Mouse (Mus musculus): ENCODE data around the gene Gcc1. TPM values are rescaled to one million over a fixed set of nuclear protein-coding genes. Genes with fewer than 3 reads are reported as not detected.
A peak's percentile ranks its signal among the peaks of the same experiment; 100 is the strongest.

The Gcc1 gene
- polyA plus RNA-seq, 1 experiment from 2014 or later: 7.8 TPM

DNA sequence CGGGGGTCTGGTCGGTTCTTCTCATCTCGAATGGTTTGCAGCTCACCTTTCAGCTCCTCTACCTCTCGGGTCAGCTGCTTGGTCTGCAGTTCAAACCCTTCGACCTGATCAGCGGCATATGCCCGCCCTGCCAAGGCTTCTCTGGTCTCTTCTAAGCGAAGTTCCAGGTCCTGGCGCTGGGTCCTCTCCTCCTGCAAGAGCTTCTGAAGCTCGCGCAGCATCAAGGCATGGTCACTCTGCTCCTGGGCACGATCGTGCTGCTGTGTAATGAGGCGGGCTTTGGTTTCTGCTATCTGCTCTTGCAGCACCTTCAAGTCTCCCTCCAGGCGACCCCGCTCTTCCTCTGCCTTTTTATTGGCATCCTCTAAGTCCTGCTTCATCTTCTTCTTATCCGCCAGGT is 7.8 kb downstream of the Gcc1 start:
- peak overlapping the region; percentile 81; the same call in 1 of the 2 replicates for H3K9ac ChIP-seq (replicated peaks; ENCODE audit: low read depth)
- peaks cover 14% of the 10 kb centered on the region; the same call in 1 of the 2 replicates for H3K36me3 ChIP-seq (ENCODE audit: insufficient read depth, low read length)
- no peak for TF ChIP-seq EP300 (IDR thresholded peaks at IDR 0.05)
- no peak for TF ChIP-seq CTCF (IDR thresholded peaks at IDR 0.05)
- H3K27ac ChIP-seq (ENCODE audit: low read length): no peak overlapping the region
- WGBS: 74% methylated on average over 17 of the region's 17 CpGs
- H3K27me3 ChIP-seq (replicated peaks; ENCODE audit: insufficient read depth, low read length): no peaks in the 10 kb centered on the region
- DNase-seq (ENCODE audit: low spot score) (no peak), ATAC-seq (no peak)
- H3K4me3 ChIP-seq (ENCODE audit: low read depth, low read length): peak overlapping the region; percentile 74
- H3K9me3 ChIP-seq (ENCODE audit: low read length): no peaks in the 10 kb centered on the region
- H3K4me2 ChIP-seq (replicated peaks; ENCODE audit: low read depth, low read length): peak overlapping the region; percentile 94
- H3K4me1 ChIP-seq (ENCODE audit: insufficient read depth, low read depth, low read length): peaks cover 19% of the 10 kb centered on the region; the same call in 1 of the 2 replicates

GRCm38 (mm10) chr6:28419673-28420072 is 8.5 kb downstream of the Gcc1 start:
- no peaks in the 10 kb centered on the region for H3K27me3 ChIP-seq (replicated peaks; ENCODE audit: insufficient read depth, low read length)
- H3K4me3 ChIP-seq (ENCODE audit: low read depth, low read length): no peak overlapping the region
- H3K36me3 ChIP-seq (ENCODE audit: insufficient read depth, low read length): peaks cover 14% of the 10 kb centered on the region; the same call in 1 of the 2 replicates
- peaks cover 19% of the 10 kb centered on the region; the same call in 1 of the 2 replicates for H3K4me1 ChIP-seq (ENCODE audit: insufficient read depth, low read depth, low read length)
- DNase-seq (ENCODE audit: low spot score) (peak; percentile 50), ATAC-seq (no peak)
- H3K9ac ChIP-seq (replicated peaks; ENCODE audit: low read depth): no peak overlapping the region
- peak overlapping the region; percentile 14; the same call in 1 of the 2 replicates for H3K4me2 ChIP-seq (replicated peaks; ENCODE audit: low read depth, low read length)
- no peak for TF ChIP-seq EP300 (IDR thresholded peaks at IDR 0.05)
- TF ChIP-seq CTCF (IDR thresholded peaks at IDR 0.05): no peak
- 26% methylated on average over 2 of the region's 2 CpGs for WGBS
- H3K27ac ChIP-seq (ENCODE audit: low read length): no peak overlapping the region
- no peaks in the 10 kb centered on the region for H3K9me3 ChIP-seq (ENCODE audit: low read length)

GRCm38 (mm10) chr6:28418449-28418848 is 9.7 kb downstream of the Gcc1 start:
- no peak overlapping the region for H3K4me3 ChIP-seq (ENCODE audit: low read depth, low read length)
- 66% methylated on average over 11 of the region's 14 CpGs for WGBS
- H3K27me3 ChIP-seq (replicated peaks; ENCODE audit: insufficient read depth, low read length): no peaks in the 10 kb centered on the region
- TF ChIP-seq EP300 (IDR thresholded peaks at IDR 0.05): no peak
- no peak for TF ChIP-seq CTCF (IDR thresholded peaks at IDR 0.05)
- no peak overlapping the region for H3K27ac ChIP-seq (ENCODE audit: low read length)
- no peaks in the 10 kb centered on the region for H3K9me3 ChIP-seq (ENCODE audit: low read length)
- peak; percentile 65 for DNase-seq (ENCODE audit: low spot score)
- H3K9ac ChIP-seq (replicated peaks; ENCODE audit: low read depth): no peak overlapping the region
- H3K36me3 ChIP-seq (ENCODE audit: insufficient read depth, low read length): peaks cover 14% of the 10 kb centered on the region; the same call in 1 of the 2 replicates
- no peak overlapping the region for H3K4me2 ChIP-seq (replicated peaks; ENCODE audit: low read depth, low read length)
- no peak for ATAC-seq
- H3K4me1 ChIP-seq (ENCODE audit: insufficient read depth, low read depth, low read length): peaks cover 19% of the 10 kb centered on the region; the same call in 1 of the 2 replicates

- Histone ChIP-seq H3K4me1 (ENCODE audit: insufficient read depth, low read depth, low read length) (peaks cover 15% of the 10 kb centered on the region; the same call in 1 of the 2 replicates), H3K27me3 (replicated peaks; ENCODE audit: insufficient read depth, low read length) (no peaks in the 10 kb centered on the region), H3K4me2 (replicated peaks; ENCODE audit: low read depth, low read length) (no peak overlapping the region), H3K9ac (replicated peaks; ENCODE audit: low read depth) (no peak overlapping the region), H3K4me3 (ENCODE audit: low read depth, low read length) (no peak overlapping the region), H3K36me3 (ENCODE audit: insufficient read depth, low read length) (peaks cover 14% of the 10 kb centered on the region; the same call in 1 of the 2 replicates), H3K9me3 (ENCODE audit: low read length) (no peaks in the 10 kb centered on the region), H3K27ac (ENCODE audit: low read length) (no peak overlapping the region)
- no peak for DNase-seq (ENCODE audit: low spot score)
- TF ChIP-seq EP300 (IDR thresholded peaks at IDR 0.05): no peak
- TF ChIP-seq CTCF (IDR thresholded peaks at IDR 0.05): no peak
- WGBS: 62% methylated on average over 4 of the region's 4 CpGs
- ATAC-seq: no peak
Measured at GRCm38 (mm10) chr6:28416981-28417380, 11.2 kb downstream of the Gcc1 start.

DNA sequence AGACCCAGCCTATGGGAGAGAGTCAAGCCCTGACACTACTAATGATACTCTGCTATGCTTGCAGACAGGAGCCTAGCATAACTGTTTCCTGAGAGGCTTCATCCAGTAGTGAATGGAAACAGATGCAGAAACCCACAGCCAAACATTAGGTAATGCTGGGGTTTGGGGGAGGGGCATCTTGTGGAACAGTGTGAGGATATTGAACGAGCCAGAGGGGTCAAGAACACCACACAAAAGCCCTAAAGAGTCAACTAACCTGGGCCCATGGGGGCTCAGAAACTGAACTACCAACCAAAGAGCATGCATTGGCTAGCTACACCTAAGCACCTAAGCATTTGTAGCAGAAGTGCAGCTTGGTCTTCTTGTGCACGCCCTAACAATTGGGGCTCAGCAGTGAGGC is 17.0 kb downstream of the Gcc1 start:
- no peak for TF ChIP-seq EP300 (IDR thresholded peaks at IDR 0.05)
- TF ChIP-seq CTCF (IDR thresholded peaks at IDR 0.05): no peak
- no peak overlapping the region for H3K4me3 ChIP-seq (ENCODE audit: low read depth, low read length)
- no peak overlapping the region for H3K27ac ChIP-seq (ENCODE audit: low read length)
- H3K27me3 ChIP-seq (replicated peaks; ENCODE audit: insufficient read depth, low read length): no peaks in the 10 kb centered on the region
- H3K9me3 ChIP-seq (ENCODE audit: low read length): no peaks in the 10 kb centered on the region
- ATAC-seq: no peak
- 70% methylated on average over 2 of the region's 2 CpGs for WGBS
- H3K9ac ChIP-seq (replicated peaks; ENCODE audit: low read depth): no peak overlapping the region
- no peak overlapping the region for H3K4me2 ChIP-seq (replicated peaks; ENCODE audit: low read depth, low read length)
- no peaks in the 10 kb centered on the region for H3K4me1 ChIP-seq (ENCODE audit: insufficient read depth, low read depth, low read length)
- DNase-seq (ENCODE audit: low spot score): no peak
- H3K36me3 ChIP-seq (ENCODE audit: insufficient read depth, low read length): peaks cover 2% of the 10 kb centered on the region; the same call in 1 of the 2 replicates

DNA sequence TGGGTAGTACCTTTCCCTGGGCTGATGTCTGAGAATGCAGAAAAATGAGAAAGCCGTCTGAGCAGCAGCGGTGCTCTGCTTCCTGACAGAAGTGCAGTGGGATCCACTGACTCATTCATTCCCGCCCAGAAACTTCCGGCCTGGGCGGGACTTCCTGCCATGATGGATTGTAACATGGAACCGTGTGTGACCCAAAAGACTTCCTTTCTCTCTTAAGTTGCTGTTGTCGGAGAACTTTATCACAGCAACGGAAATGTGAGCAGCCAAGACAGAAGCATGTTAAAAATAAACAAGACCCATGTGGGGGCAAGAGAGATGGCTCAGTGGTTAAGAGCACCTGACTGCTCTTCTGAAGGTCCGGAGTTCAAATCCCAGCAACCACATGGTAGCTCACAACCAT is 18.1 kb downstream of the Gcc1 start:
- H3K4me2 ChIP-seq (replicated peaks; ENCODE audit: low read depth, low read length): no peak overlapping the region
- TF ChIP-seq EP300 (IDR thresholded peaks at IDR 0.05): peak; percentile 55; the same call in 1 of the 2 replicates
- TF ChIP-seq CTCF (IDR thresholded peaks at IDR 0.05): no peak
- no peak overlapping the region for H3K9ac ChIP-seq (replicated peaks; ENCODE audit: low read depth)
- H3K4me3 ChIP-seq (ENCODE audit: low read depth, low read length): no peak overlapping the region
- no peaks in the 10 kb centered on the region for H3K27me3 ChIP-seq (replicated peaks; ENCODE audit: insufficient read depth, low read length)
- peak; percentile 54 for ATAC-seq
- DNase-seq (ENCODE audit: low spot score): peak; percentile 60
- 56% methylated on average over 9 of the region's 9 CpGs for WGBS
- no peaks in the 10 kb centered on the region for H3K9me3 ChIP-seq (ENCODE audit: low read length)
- no peak overlapping the region for H3K27ac ChIP-seq (ENCODE audit: low read length)
- H3K4me1 ChIP-seq (ENCODE audit: insufficient read depth, low read depth, low read length): no peaks in the 10 kb centered on the region
- H3K36me3 ChIP-seq (ENCODE audit: insufficient read depth, low read length): no peaks in the 10 kb centered on the region

All from lung, postnatal 0 days (tissue).